Comparison of ENCODE assay signal across 11 mouse cellular contexts in genomic region chr5:122102476-122103050, GRCm38 (mm10). TPM values are rescaled to one million over a fixed set of nuclear protein-coding genes. Genes with fewer than 3 reads are reported as not detected.
A peak's percentile ranks its signal among the peaks of the same experiment; 100 is the strongest.
DNase-seq lines count a peak whose midpoint lies in the region; ATAC-seq and TF ChIP-seq lines count a peak whose summit lies in the region.
"Had no signal": no experiment of that assay in that cellular context is flagged by ENCODE, and none has a peak within 500 bp of the region (broad histone marks: within the 10 kb centered on the region; RNA-seq: fewer than 3 reads in every experiment).

No protein-coding gene starts in this region.

- H3K4me1 ChIP-seq in hindbrain, embryonic 13.5 days (replicated peaks), result peaks cover 12% of the 10 kb centered on the region
- no peaks in the 10 kb centered on the region for H3K4me1 ChIP-seq in hindbrain, embryonic 11.5 days (replicated peaks; ENCODE audit: control insufficient read depth, insufficient read depth, low read length)
- no peaks in the 10 kb centered on the region for H3K4me1 ChIP-seq in CH12.LX (ENCODE audit: control insufficient read depth in 1 of 2, insufficient read depth in 2 of 2)
- peaks cover 7% of the 10 kb centered on the region; the same call in 1 of the 2 replicates for H3K4me1 ChIP-seq in limb, embryonic 15.5 days
- no peaks in the 10 kb centered on the region for H3K4me1 ChIP-seq in intestine, embryonic 16.5 days (ENCODE audit: control insufficient read depth, insufficient read depth, low read length)

- in situ Hi-C loops in CH12.LX (cut with MboI; ENCODE audit: low pct_ligation_motif_present, low pct_unique_long_range_greater_than_20kb, low sequenced_read_pairs), result no loop called here

- H3K4me3 ChIP-seq in hindbrain, embryonic 13.5 days, result no peak overlapping the region
- no peak overlapping the region for H3K4me3 ChIP-seq in hindbrain, embryonic 11.5 days (ENCODE audit: low read depth, low read length)
- H3K4me3 ChIP-seq in CH12.LX (replicated peaks in 1 of 3; ENCODE audit: low read depth in 2 of 3, low read length in 2 of 3, poor library complexity in 1 of 3), result no peak overlapping the region
- 0 out of 2 replicates have a peak overlapping the region, but pooled peaks have one; percentile 4 for H3K4me3 ChIP-seq in limb, embryonic 15.5 days
- H3K4me3 ChIP-seq in intestine, embryonic 16.5 days (ENCODE audit: low read length), result no peak overlapping the region

- ATAC-seq in hindbrain, embryonic 13.5 days (ENCODE audit: low FRiP score), result no peak
- no peak for ATAC-seq in hindbrain, embryonic 11.5 days (ENCODE audit: low FRiP score)
- ATAC-seq in erythroblast, adult 5-6 weeks (replicated peaks; ENCODE audit: low FRiP score, poor library complexity, severe bottlenecking), result 0 out of 2 replicates have a peak, but pooled peaks have one; percentile 13
- ATAC-seq in limb, embryonic 15.5 days (ENCODE audit: insufficient number of reproducible peaks, low FRiP score, low TSS enrichment, low read depth), result no peak
- ATAC-seq in intestine, embryonic 16.5 days, result no peak
- ATAC-seq: liver, postnatal 0 days had no signal

- DNase-seq in hindbrain, embryonic 11.5 days (ENCODE audit: low spot score), result no peak
- DNase-seq in CH12.LX (ENCODE audit: extremely low read depth), result no peak
- no peak for DNase-seq in cerebellum, adult 18-20 months
- no peak for DNase-seq in spleen, postnatal 10 days (ENCODE audit: low spot score in 2 of 2)
- DNase-seq: kidney, adult 8-10 months; liver, postnatal 0 days; thymus, adult 2 months had no signal

- H3K9ac ChIP-seq in hindbrain, embryonic 13.5 days, result peak overlapping the region; percentile 58; the same call in 1 of the 2 replicates
- H3K9ac ChIP-seq in hindbrain, embryonic 11.5 days (ENCODE audit: low read depth, low read length), result no peak overlapping the region
- no peak overlapping the region for H3K9ac ChIP-seq in CH12.LX (ENCODE audit: insufficient read depth, low read depth)
- H3K9ac ChIP-seq in limb, embryonic 15.5 days, result no peak overlapping the region
- no peak overlapping the region for H3K9ac ChIP-seq in intestine, embryonic 16.5 days (ENCODE audit: low read depth, low read length)
- H3K9ac ChIP-seq: liver, postnatal 0 days had no signal

- TF ChIP-seq EP300 in CH12.LX (IDR thresholded peaks at IDR 0.05; ENCODE audit: low read length), result no peak

- no peaks in the 10 kb centered on the region for H3K36me3 ChIP-seq in hindbrain, embryonic 13.5 days
- no peaks in the 10 kb centered on the region for H3K36me3 ChIP-seq in hindbrain, embryonic 11.5 days (ENCODE audit: control insufficient read depth, insufficient read depth, low read length)
- H3K36me3 ChIP-seq in CH12.LX (replicated peaks in 1 of 2; ENCODE audit: control insufficient read depth in 1 of 2, insufficient read depth in 1 of 2, low read length in 1 of 2), result no peaks in the 10 kb centered on the region
- H3K36me3 ChIP-seq in limb, embryonic 15.5 days, result no peaks in the 10 kb centered on the region
- H3K36me3 ChIP-seq in intestine, embryonic 16.5 days (ENCODE audit: control insufficient read depth, insufficient read depth, low read length), result no peaks in the 10 kb centered on the region

- TF ChIP-seq POLR2A in CH12.LX (IDR thresholded peaks at IDR 0.05; ENCODE audit: low read depth, low read length), result no peak

- H3K27me3 ChIP-seq in hindbrain, embryonic 13.5 days, result peaks cover 20% of the 10 kb centered on the region; the same call in 1 of the 2 replicates
- no peaks in the 10 kb centered on the region for H3K27me3 ChIP-seq in hindbrain, embryonic 11.5 days (ENCODE audit: control insufficient read depth, insufficient read depth, low read length)
- peaks cover 77% of the 10 kb centered on the region for H3K27me3 ChIP-seq in CH12.LX (replicated peaks)
- peaks cover 24% of the 10 kb centered on the region; the same call in 1 of the 2 replicates for H3K27me3 ChIP-seq in limb, embryonic 15.5 days
- peaks cover 9% of the 10 kb centered on the region for H3K27me3 ChIP-seq in intestine, embryonic 16.5 days (replicated peaks; ENCODE audit: control insufficient read depth, insufficient read depth, low read length)

- TF ChIP-seq RAD21 in CH12.LX (IDR thresholded peaks at IDR 0.05; ENCODE audit: low read depth, low read length), result no peak

- H3K9me3 ChIP-seq in hindbrain, embryonic 13.5 days, result no peaks in the 10 kb centered on the region
- no peaks in the 10 kb centered on the region for H3K9me3 ChIP-seq in hindbrain, embryonic 11.5 days (ENCODE audit: control insufficient read depth, low read length)
- no peaks in the 10 kb centered on the region for H3K9me3 ChIP-seq in CH12.LX (replicated peaks; ENCODE audit: low read length)
- no peaks in the 10 kb centered on the region for H3K9me3 ChIP-seq in limb, embryonic 15.5 days
- no peaks in the 10 kb centered on the region for H3K9me3 ChIP-seq in intestine, embryonic 16.5 days (ENCODE audit: control insufficient read depth, low read length)

- WGBS in hindbrain, embryonic 13.5 days, result 33% methylated on average over 7 of the region's 7 CpGs
- 52% methylated on average over 7 of the region's 7 CpGs for WGBS in hindbrain, embryonic 11.5 days
- 27% methylated on average over 7 of the region's 7 CpGs for WGBS in limb, embryonic 15.5 days
- 24% methylated on average over 7 of the region's 7 CpGs for WGBS in intestine, embryonic 16.5 days

- dilution Hi-C loops in CH12.LX (cut with MboI; ENCODE audit: extremely low pct_ligation_motif_present, extremely low pct_unique_long_range_greater_than_20kb, low sequenced_read_pairs), result no loop called here

- H3K27ac ChIP-seq in hindbrain, embryonic 13.5 days, result no peak overlapping the region
- H3K27ac ChIP-seq in hindbrain, embryonic 11.5 days (ENCODE audit: low read depth, low read length), result no peak overlapping the region
- no peak overlapping the region for H3K27ac ChIP-seq in CH12.LX (ENCODE audit: insufficient read depth, low read depth)
- no peak overlapping the region for H3K27ac ChIP-seq in limb, embryonic 15.5 days
- H3K27ac ChIP-seq in intestine, embryonic 16.5 days (ENCODE audit: low read length), result no peak overlapping the region

- peak overlapping the region; percentile 34; the same call in 1 of the 2 replicates for H3K4me2 ChIP-seq in hindbrain, embryonic 13.5 days
- H3K4me2 ChIP-seq in hindbrain, embryonic 11.5 days (replicated peaks; ENCODE audit: low read depth, low read length), result no peak overlapping the region
- H3K4me2 ChIP-seq in CH12.LX (ENCODE audit: insufficient read depth, low read depth, poor library complexity, severe bottlenecking), result 0 out of 2 replicates have a peak overlapping the region, but pooled peaks have one; percentile 2
- 0 out of 2 replicates have a peak overlapping the region, but pooled peaks have one; percentile 17 for H3K4me2 ChIP-seq in limb, embryonic 15.5 days
- H3K4me2 ChIP-seq in intestine, embryonic 16.5 days (ENCODE audit: low read depth, low read length), result no peak overlapping the region

- H3K79me2 ChIP-seq in CH12.LX (replicated peaks; ENCODE audit: control insufficient read depth, extremely low read depth, insufficient read depth, poor library complexity, severe bottlenecking), result no peaks in the 10 kb centered on the region

- TF ChIP-seq CTCF in CH12.LX (conservative IDR thresholded peaks at IDR 0.05 in 1 of 2, IDR thresholded peaks at IDR 0.05 in 1 of 2; ENCODE audit: low read depth in 2 of 2, low read length in 2 of 2), result no peak

RNA-seq across cellular contexts. Expression of gene Myl2, which starts 1.8 kb away (rescaled TPM):
- 3.7 and 7.3 TPM in 2 replicates for polyA plus RNA-seq in hindbrain, embryonic 13.5 days (2015; fragmentation: Nextera tagmentation; extraction: Ambion mirVana)
- 0.77 and 1.2 TPM in 2 replicates for polyA plus RNA-seq in hindbrain, embryonic 11.5 days (2014; fragmentation: Nextera tagmentation; extraction: Ambion mirVana)
- total RNA-seq in CH12.LX (2012; rRNA removed) (not detected in 2 replicates), CH12.LX (2014; rRNA removed) (not detected in 2 replicates)
- not detected in 2 replicates for polyA plus RNA-seq in CH12.LX (2012; ENCODE audit: insufficient read length, low read depth)
- not detected in 2 replicates for total RNA-seq in erythroblast, adult 5-6 weeks (2015; ENCODE audit: low replicate concordance)
- 1.1 TPM in 1 of 2 replicates, not detected in the other for total RNA-seq in erythroblast, adult 5-6 weeks (2017; ENCODE audit: low replicate concordance)
- 6.5 and 27.8 TPM in 2 replicates for polyA plus RNA-seq in limb, embryonic 15.5 days (2015; fragmentation: Nextera tagmentation; extraction: Ambion mirVana)
- polyA plus RNA-seq in intestine, embryonic 16.5 days (2015; fragmentation: Nextera tagmentation; extraction: Ambion mirVana), result 0.87 and 1.9 TPM in 2 replicates

RNA-seq across cellular contexts. Expression of gene Ccdc63, which starts 38.1 kb away (rescaled TPM):
- not detected in 2 replicates for polyA plus RNA-seq in hindbrain, embryonic 13.5 days (2015; fragmentation: Nextera tagmentation; extraction: Ambion mirVana)
- polyA plus RNA-seq in hindbrain, embryonic 11.5 days (2014; fragmentation: Nextera tagmentation; extraction: Ambion mirVana), result not detected in 2 replicates
- 0.47 and 0.59 TPM in 2 replicates for total RNA-seq in CH12.LX (2012; rRNA removed)
- 0.39 TPM in 1 of 2 replicates, not detected in the other for total RNA-seq in CH12.LX (2014; rRNA removed)
- 0.70 and 0.94 TPM in 2 replicates for polyA plus RNA-seq in CH12.LX (2012; ENCODE audit: insufficient read length, low read depth)
- total RNA-seq in erythroblast, adult 5-6 weeks (2015; ENCODE audit: low replicate concordance), result not detected in 2 replicates
- 4.0 TPM in 1 of 2 replicates, not detected in the other for total RNA-seq in erythroblast, adult 5-6 weeks (2017; ENCODE audit: low replicate concordance)
- polyA plus RNA-seq in limb, embryonic 15.5 days (2015; fragmentation: Nextera tagmentation; extraction: Ambion mirVana), result 0.09 and 0.11 TPM in 2 replicates
- not detected in 2 replicates for polyA plus RNA-seq in intestine, embryonic 16.5 days (2015; fragmentation: Nextera tagmentation; extraction: Ambion mirVana)

RNA-seq across cellular contexts. Expression of gene Cux2, which starts 52.7 kb away (rescaled TPM):
- polyA plus RNA-seq in hindbrain, embryonic 13.5 days (2015; fragmentation: Nextera tagmentation; extraction: Ambion mirVana), result 28.1 and 29.1 TPM in 2 replicates
- 13.7 and 17.4 TPM in 2 replicates for polyA plus RNA-seq in hindbrain, embryonic 11.5 days (2014; fragmentation: Nextera tagmentation; extraction: Ambion mirVana)
- 0.17 TPM in 1 of 2 replicates, not detected in the other for total RNA-seq in CH12.LX (2012; rRNA removed)
- total RNA-seq in CH12.LX (2014; rRNA removed), result not detected in 2 replicates
- not detected in 2 replicates for polyA plus RNA-seq in CH12.LX (2012; ENCODE audit: insufficient read length, low read depth)
- not detected in 2 replicates for total RNA-seq in erythroblast, adult 5-6 weeks (2015; ENCODE audit: low replicate concordance)
- total RNA-seq in erythroblast, adult 5-6 weeks (2017; ENCODE audit: low replicate concordance), result 0.17 TPM in 1 of 2 replicates, not detected in the other
- 2.0 and 2.5 TPM in 2 replicates for polyA plus RNA-seq in limb, embryonic 15.5 days (2015; fragmentation: Nextera tagmentation; extraction: Ambion mirVana)
- 4.3 and 4.8 TPM in 2 replicates for polyA plus RNA-seq in intestine, embryonic 16.5 days (2015; fragmentation: Nextera tagmentation; extraction: Ambion mirVana)

RNA-seq across cellular contexts. Expression of gene Ppp1cc, which starts 55.5 kb away (rescaled TPM):
- polyA plus RNA-seq in hindbrain, embryonic 13.5 days (2015; fragmentation: Nextera tagmentation; extraction: Ambion mirVana), result 204 and 206 TPM in 2 replicates
- 293 and 305 TPM in 2 replicates for polyA plus RNA-seq in hindbrain, embryonic 11.5 days (2014; fragmentation: Nextera tagmentation; extraction: Ambion mirVana)
- total RNA-seq in CH12.LX (2012; rRNA removed), result 191 and 234 TPM in 2 replicates
- total RNA-seq in CH12.LX (2014; rRNA removed), result 401 and 406 TPM in 2 replicates
- polyA plus RNA-seq in CH12.LX (2012; ENCODE audit: insufficient read length, low read depth), result 358 and 375 TPM in 2 replicates
- total RNA-seq in erythroblast, adult 5-6 weeks (2015; ENCODE audit: low replicate concordance), result 141 and 170 TPM in 2 replicates
- 94.2 and 102 TPM in 2 replicates for total RNA-seq in erythroblast, adult 5-6 weeks (2017; ENCODE audit: low replicate concordance)
- 185 and 206 TPM in 2 replicates for polyA plus RNA-seq in limb, embryonic 15.5 days (2015; fragmentation: Nextera tagmentation; extraction: Ambion mirVana)
- 213 and 215 TPM in 2 replicates for polyA plus RNA-seq in intestine, embryonic 16.5 days (2015; fragmentation: Nextera tagmentation; extraction: Ambion mirVana)

Comparison
In these comparisons a context has a peak if more than half of its experiments do, and no peak if none do; other contexts are left out.
1. H3K4me2 ChIP-seq: peak in hindbrain, embryonic 13.5 days (single experiment), CH12.LX (single experiment) and limb, embryonic 15.5 days (single experiment); none in hindbrain, embryonic 11.5 days (single experiment) and intestine, embryonic 16.5 days (single experiment).